Mouse (Mus musculus): ENCODE measurements at regions not wholly inside any gene's neighbourhood (a gene's known extent, or its start where the extent isn't known, plus 50 kb on each side); places are given as distances from the start of the nearest gene placed in this dataset.
"Not testable (repeated sequence)": the region's sequence is repeated elsewhere in the genome, so short reads cannot be mapped to it uniquely, and the experiment has no call there.

- TF ChIP-seq KAT2A (IDR thresholded peaks at IDR 0.05; ENCODE audit: insufficient replicate concordance, low read length) (no peak), SMC3 (IDR thresholded peaks at IDR 0.05; ENCODE audit: low read depth, low read length) (no peak), MXI1 (IDR thresholded peaks at IDR 0.05; ENCODE audit: low read depth, low read length) (no peak), USF1 (IDR thresholded peaks at IDR 0.05; ENCODE audit: low read depth, low read length) (no peak), MAX (IDR thresholded peaks at IDR 0.05; ENCODE audit: low read length) (no peak), ZNF384 (IDR thresholded peaks at IDR 0.05; ENCODE audit: low read depth, low read length) (no peak), EP300 (IDR thresholded peaks at IDR 0.05; ENCODE audit: low read length) (no peak), POLR2AphosphoS2 (IDR thresholded peaks at IDR 0.05; ENCODE audit: low read depth, low read length) (no peak), E2F4 (IDR thresholded peaks at IDR 0.05; ENCODE audit: insufficient replicate concordance, low read depth, low read length) (no peak), GABPA (IDR thresholded peaks at IDR 0.05; ENCODE audit: insufficient replicate concordance, low read depth, low read length) (no peak), CTCF (conservative IDR thresholded peaks at IDR 0.05 in 1 of 2, IDR thresholded peaks at IDR 0.05 in 1 of 2; ENCODE audit: low read depth in 2 of 2, low read length in 2 of 2) (no peak), NRF1 (IDR thresholded peaks at IDR 0.05; ENCODE audit: low read depth, low read length) (no peak), MAZ (IDR thresholded peaks at IDR 0.05; ENCODE audit: low read depth, low read length) (no peak), USF2 (conservative IDR thresholded peaks at IDR 0.05; ENCODE audit: low read depth, low read length) (no peak), CHD1 (IDR thresholded peaks at IDR 0.05; ENCODE audit: low read depth, low read length) (no peak), PAX5 (IDR thresholded peaks at IDR 0.05; ENCODE audit: low read length) (no peak), HCFC1 (IDR thresholded peaks at IDR 0.05; ENCODE audit: low read depth, low read length) (no peak), ZMIZ1 (IDR thresholded peaks at IDR 0.05; ENCODE audit: low read depth, low read length) (no peak)
- Histone ChIP-seq H3K9me3 (replicated peaks; ENCODE audit: low read length) (no peaks in the 10 kb centered on the region), H3K4me1 (ENCODE audit: control insufficient read depth in 1 of 2, insufficient read depth in 2 of 2) (no peaks in the 10 kb centered on the region), H3K27ac (ENCODE audit: insufficient read depth, low read depth) (no peak overlapping the region), H3K4me3 (replicated peaks in 1 of 3; ENCODE audit: low read depth in 2 of 3, low read length in 2 of 3, poor library complexity in 1 of 3) (no peak overlapping the region), H3K4me2 (ENCODE audit: insufficient read depth, low read depth, poor library complexity, severe bottlenecking) (no peak overlapping the region), H3K79me2 (replicated peaks; ENCODE audit: control insufficient read depth, extremely low read depth, insufficient read depth, poor library complexity, severe bottlenecking) (no peaks in the 10 kb centered on the region), H3K9ac (ENCODE audit: insufficient read depth, low read depth) (no peak overlapping the region), H3K27me3 (replicated peaks) (no peaks in the 10 kb centered on the region), H3K36me3 (replicated peaks in 1 of 2; ENCODE audit: control insufficient read depth in 1 of 2, insufficient read depth in 1 of 2, low read length in 1 of 2) (no peaks in the 10 kb centered on the region)
- in situ Hi-C loops (cut with MboI; ENCODE audit: low pct_ligation_motif_present, low pct_unique_long_range_greater_than_20kb, low sequenced_read_pairs) = no loop called here
- no peak for DNase-seq (ENCODE audit: extremely low read depth)
- dilution Hi-C loops (cut with MboI; ENCODE audit: extremely low pct_ligation_motif_present, extremely low pct_unique_long_range_greater_than_20kb, low sequenced_read_pairs) = no loop called here
These were observed 68.4 kb upstream of the Pou1f1 start for GRCm38 (mm10) chr16:65451885-65452284.

GRCm38 (mm10) chr16:65456948-65457347 lies 63.4 kb upstream of the Pou1f1 start:
- H3K79me2 ChIP-seq (replicated peaks; ENCODE audit: control insufficient read depth, extremely low read depth, insufficient read depth, poor library complexity, severe bottlenecking); H3K4me2 ChIP-seq (ENCODE audit: insufficient read depth, low read depth, poor library complexity, severe bottlenecking); H3K27ac ChIP-seq (ENCODE audit: insufficient read depth, low read depth); H3K9me3 ChIP-seq (replicated peaks; ENCODE audit: low read length); H3K36me3 ChIP-seq (replicated peaks in 1 of 2; ENCODE audit: control insufficient read depth in 1 of 2, insufficient read depth in 1 of 2, low read length in 1 of 2); H3K27me3 ChIP-seq (replicated peaks); H3K4me3 ChIP-seq (replicated peaks in 1 of 3; ENCODE audit: low read depth in 2 of 3, low read length in 2 of 3, poor library complexity in 1 of 3); H3K4me1 ChIP-seq (ENCODE audit: control insufficient read depth in 1 of 2, insufficient read depth in 2 of 2); H3K9ac ChIP-seq (ENCODE audit: insufficient read depth, low read depth); in situ Hi-C loops (cut with MboI; ENCODE audit: low pct_ligation_motif_present, low pct_unique_long_range_greater_than_20kb, low sequenced_read_pairs); DNase-seq (ENCODE audit: extremely low read depth); dilution Hi-C loops (cut with MboI; ENCODE audit: extremely low pct_ligation_motif_present, extremely low pct_unique_long_range_greater_than_20kb, low sequenced_read_pairs): not testable (repeated sequence)
